Mouse (Mus musculus) intestine, embryonic 14.5 days (tissue): ENCODE results near the gene Ranbp6. TPM values are rescaled to one million over a fixed set of nuclear protein-coding genes. Genes with fewer than 3 reads are reported as not detected.
A peak's percentile ranks its signal among the peaks of the same experiment; 100 is the strongest.

ENCODE experiments used
- ATAC-seq: fragments of 200-750 bp; cut with Nextera tagmentation; replicated peaks from 2 replicates; pipeline ENCODE4 v1.8.0; 2017; ENCODE audit warnings: low read depth, moderate number of reproducible peaks, moderate TSS enrichment, moderate library complexity; ENCODE audit not compliant: low FRiP score, low TSS enrichment
- DNase-seq: peaks from one replicate; pipeline ENCODE4 v3.0.0-alpha.2; 2018; ENCODE audit warnings: low spot score
- H3K27ac ChIP-seq: fragments of 300-500 bp; sonication (generic); 2 replicates; pipeline ENCODE4 v1.5.1; 2014; ENCODE audit warnings: low read depth, mild to moderate bottlenecking, control low read depth
- H3K27me3 ChIP-seq: fragments of 300-500 bp; sonication (generic); replicated peaks from 2 replicates; pipeline ENCODE4 v1.6.1; 2014; ENCODE audit warnings: low read length, control low read depth; ENCODE audit not compliant: control insufficient read depth, insufficient read depth
- H3K36me3 ChIP-seq: fragments of 300-500 bp; sonication (generic); 2 replicates; pipeline ENCODE4 v1.6.1; 2014; ENCODE audit warnings: low read length, control low read depth; ENCODE audit not compliant: control insufficient read depth, insufficient read depth
- H3K4me1 ChIP-seq: fragments of 300-500 bp; sonication (generic); replicated peaks from 2 replicates; pipeline ENCODE4 v1.6.1; 2014; ENCODE audit warnings: low read length, control low read depth, mixed read lengths; ENCODE audit not compliant: control insufficient read depth, insufficient read depth
- H3K4me2 ChIP-seq: fragments of 300-500 bp; sonication (generic); 2 replicates; pipeline ENCODE4 v1.6.1; 2014; ENCODE audit warnings: low read length
- H3K4me3 ChIP-seq: fragments of 300-500 bp; sonication (generic); 2 replicates; pipeline ENCODE4 v1.5.1; 2014; ENCODE audit warnings: low read depth, low read length, control low read depth, mixed read lengths
- H3K9ac ChIP-seq: fragments of 300-500 bp; sonication (generic); 2 replicates; pipeline ENCODE4 v1.6.1; 2014; ENCODE audit warnings: mild to moderate bottlenecking, low read length
- H3K9me3 ChIP-seq: fragments of 300-500 bp; sonication (generic); 2 replicates; pipeline ENCODE4 v1.6.1; 2016; ENCODE audit warnings: low read length, control low read depth; ENCODE audit not compliant: control insufficient read depth
- WGBS: fragments of 180-500 bp; shearing (Covaris S2); extraction: QIAGEN DNeasy Blood & Tissue Kit; methylation state at CpG from one replicate; pipeline ENCODE4 v1.1.7; 2014; 5-methylcytosine and 5-hydroxymethylcytosine counted together
- polyA plus RNA-seq: library from polyadenylated mRNA; unstranded; fragments of >200 nt; fragmentation: Nextera tagmentation; extraction: Ambion mirVana; gene quantifications from 2 replicates; pipeline ENCODE4 v1.2.1, GENCODE M21; 2014

Ranbp6 gene
- polyA plus RNA-seq: 17.3 and 18.1 TPM in 2 replicates

DNA sequence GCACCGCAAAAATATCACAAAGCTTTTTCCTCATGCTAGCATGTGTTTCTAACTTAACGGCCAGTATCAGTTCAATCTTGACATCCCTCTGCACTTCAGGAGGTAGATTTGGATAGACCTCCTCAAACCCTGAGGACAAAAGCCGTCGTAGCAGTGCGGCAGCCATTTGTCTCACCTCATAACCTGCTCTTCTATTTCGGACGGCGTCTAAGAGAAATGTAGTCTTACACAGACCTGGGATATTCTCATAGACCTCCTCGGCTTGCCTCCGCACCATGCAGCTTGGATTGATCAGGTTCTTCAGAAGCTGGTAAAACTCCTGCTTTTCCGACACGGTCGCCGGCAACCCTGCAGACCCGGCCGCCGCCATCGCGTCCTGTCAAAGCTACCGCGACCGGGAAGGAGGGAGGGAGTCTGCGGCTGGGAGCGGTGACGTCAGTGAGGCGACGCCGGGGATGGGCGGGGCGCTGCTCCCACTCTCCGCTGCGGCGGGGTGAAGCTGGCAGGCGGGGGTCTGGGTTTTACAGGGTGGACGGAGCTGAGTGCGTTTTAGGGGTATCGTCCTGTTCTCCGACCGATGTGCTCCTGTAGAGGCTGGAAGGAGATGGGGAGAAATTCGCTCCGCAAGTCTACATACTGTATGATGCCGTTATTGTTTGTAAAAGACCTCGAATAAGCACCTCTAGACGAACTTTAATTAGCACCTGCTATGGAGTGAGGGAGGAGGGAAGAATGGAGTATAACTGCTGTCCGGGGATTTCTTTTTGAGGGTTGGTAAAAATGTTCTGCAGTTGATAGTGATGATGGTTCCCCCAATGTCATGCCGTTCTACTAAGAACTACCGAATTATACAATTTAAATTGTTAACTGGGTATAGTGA lies at the start of gene Ranbp6:
TSS of gene Ranbp6 (minus strand) at position 394 of the 880 bp plus-strand sequence.
- Histone ChIP-seq H3K4me1 (peaks cover 10% of the 10 kb centered on the region), H3K9me3 (no peaks in the 10 kb centered on the region), H3K4me2 (peak within 1 kb of the TSS; percentile 79), H3K36me3 (peaks cover 25% of the 10 kb centered on the region), H3K9ac (peak within 1 kb of the TSS; percentile 80), H3K27me3 (0 out of 2 replicates have a peak, but pooled peaks cover 4% of the 10 kb centered on the region), H3K27ac (peak within 1 kb of the TSS; percentile 43; the same call in 1 of the 2 replicates), H3K4me3 (peak within 1 kb of the TSS; percentile 97)
- peak; percentile 94 for DNase-seq
- peak; percentile 91 for ATAC-seq
- under 1% methylated on average over 47 of the region's 47 CpGs for WGBS

GRCm38 (mm10) chr19:29860816-29861215 lies 48.0 kb upstream of the Ranbp6 start:
- H3K27me3 ChIP-seq: no peaks in the 10 kb centered on the region
- no peak overlapping the region for H3K27ac ChIP-seq
- no peak overlapping the region for H3K9ac ChIP-seq
- no peak overlapping the region for H3K4me3 ChIP-seq
- no peaks in the 10 kb centered on the region for H3K36me3 ChIP-seq
- WGBS: 92% methylated on average over 4 of the region's 4 CpGs
- no peak for ATAC-seq
- no peaks in the 10 kb centered on the region for H3K9me3 ChIP-seq
- no peak for DNase-seq
- H3K4me1 ChIP-seq: no peaks in the 10 kb centered on the region
- H3K4me2 ChIP-seq: no peak overlapping the region

DNA sequence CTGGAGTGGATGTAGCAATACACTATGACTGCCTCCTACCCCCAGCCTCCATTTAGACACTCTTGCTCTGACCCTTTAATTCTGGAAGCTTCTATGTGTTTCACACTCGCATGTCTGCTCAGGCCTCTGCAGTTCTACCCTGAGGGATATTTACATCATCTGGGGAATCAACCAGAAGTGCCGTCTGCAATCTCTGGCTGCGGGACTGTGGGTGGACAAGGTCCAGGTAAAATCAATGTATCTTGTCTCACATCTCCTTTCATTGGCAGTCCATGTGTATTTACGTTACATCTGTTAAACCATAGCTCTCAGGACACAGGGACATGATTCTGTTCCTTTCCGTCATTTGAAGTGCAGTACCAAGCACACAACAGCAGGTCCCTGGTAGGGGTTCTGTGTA lies 44.5 kb upstream of the Ranbp6 start:
- H3K9ac ChIP-seq: no peak overlapping the region
- H3K36me3 ChIP-seq: no peaks in the 10 kb centered on the region
- H3K27ac ChIP-seq: no peak overlapping the region
- no peaks in the 10 kb centered on the region for H3K9me3 ChIP-seq
- H3K4me1 ChIP-seq: no peaks in the 10 kb centered on the region
- 77% methylated on average over 5 of the region's 5 CpGs for WGBS
- DNase-seq (no peak), ATAC-seq (no peak)
- no peak overlapping the region for H3K4me3 ChIP-seq
- no peak overlapping the region for H3K4me2 ChIP-seq
- H3K27me3 ChIP-seq: no peaks in the 10 kb centered on the region

DNA sequence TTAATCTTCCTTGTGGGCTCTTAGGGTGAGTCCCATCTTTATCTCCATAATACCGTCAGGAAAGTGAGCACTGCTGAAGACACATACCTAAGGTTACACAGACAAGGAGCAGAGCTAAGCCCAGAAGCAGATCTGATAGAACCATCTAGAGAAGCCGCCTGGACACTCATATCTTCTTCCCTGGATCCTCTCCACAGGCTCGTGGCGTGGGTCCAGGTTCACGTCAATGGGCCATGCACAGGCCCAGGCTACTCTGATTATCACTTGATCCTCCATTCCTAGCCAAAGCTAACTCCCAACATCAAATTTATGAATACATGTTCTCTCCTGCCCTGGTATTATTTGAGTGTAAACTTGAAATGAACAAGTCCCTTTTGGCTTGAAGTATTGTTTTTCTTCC lies 40.9 kb upstream of the Ranbp6 start:
- no peaks in the 10 kb centered on the region for H3K9me3 ChIP-seq
- H3K27me3 ChIP-seq: no peaks in the 10 kb centered on the region
- no peak for ATAC-seq
- no peak overlapping the region for H3K9ac ChIP-seq
- 86% methylated on average over 5 of the region's 5 CpGs for WGBS
- no peaks in the 10 kb centered on the region for H3K4me1 ChIP-seq
- no peak overlapping the region for H3K4me3 ChIP-seq
- H3K36me3 ChIP-seq: no peaks in the 10 kb centered on the region
- DNase-seq: no peak
- H3K4me2 ChIP-seq: no peak overlapping the region
- H3K27ac ChIP-seq: no peak overlapping the region

DNA sequence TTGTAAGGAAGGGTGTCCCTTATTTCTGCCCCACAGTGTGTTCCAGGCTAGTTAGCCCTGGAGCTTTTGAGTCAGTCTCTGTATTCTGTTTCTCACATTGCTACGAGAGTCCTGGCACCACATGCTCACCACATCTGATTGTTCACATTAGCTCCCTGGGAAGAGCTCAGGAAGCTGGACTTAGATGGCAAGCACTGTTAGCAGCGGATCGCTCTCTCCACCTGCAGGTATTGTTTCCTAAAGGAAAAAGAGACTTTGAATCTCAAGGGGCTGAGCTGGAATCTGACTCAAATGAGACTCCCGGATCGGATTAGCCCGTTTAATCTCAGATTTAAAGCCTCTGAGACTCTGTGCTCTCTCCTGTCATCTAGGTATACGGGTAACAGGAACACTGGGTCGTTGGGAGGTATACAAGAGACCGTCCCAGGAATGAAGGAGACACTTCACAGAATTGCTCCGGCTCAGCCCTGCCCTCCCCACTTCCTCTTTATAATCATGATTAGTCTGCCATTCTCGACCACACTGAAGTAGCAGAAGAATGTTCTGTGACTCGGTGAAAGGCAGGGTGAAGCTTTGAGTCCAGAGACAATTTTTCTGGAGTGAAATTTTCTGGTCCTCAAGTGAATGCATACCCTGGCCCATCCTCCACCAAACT lies 38.4 kb upstream of the Ranbp6 start:
- WGBS: 49% methylated on average over 12 of the region's 12 CpGs
- H3K9ac ChIP-seq: no peak overlapping the region
- H3K9me3 ChIP-seq: no peaks in the 10 kb centered on the region
- no peaks in the 10 kb centered on the region for H3K27me3 ChIP-seq
- no peaks in the 10 kb centered on the region for H3K4me1 ChIP-seq
- H3K36me3 ChIP-seq: no peaks in the 10 kb centered on the region
- no peak overlapping the region for H3K4me3 ChIP-seq
- no peak overlapping the region for H3K27ac ChIP-seq
- H3K4me2 ChIP-seq: no peak overlapping the region
- ATAC-seq (no peak), DNase-seq (no peak)

DNA sequence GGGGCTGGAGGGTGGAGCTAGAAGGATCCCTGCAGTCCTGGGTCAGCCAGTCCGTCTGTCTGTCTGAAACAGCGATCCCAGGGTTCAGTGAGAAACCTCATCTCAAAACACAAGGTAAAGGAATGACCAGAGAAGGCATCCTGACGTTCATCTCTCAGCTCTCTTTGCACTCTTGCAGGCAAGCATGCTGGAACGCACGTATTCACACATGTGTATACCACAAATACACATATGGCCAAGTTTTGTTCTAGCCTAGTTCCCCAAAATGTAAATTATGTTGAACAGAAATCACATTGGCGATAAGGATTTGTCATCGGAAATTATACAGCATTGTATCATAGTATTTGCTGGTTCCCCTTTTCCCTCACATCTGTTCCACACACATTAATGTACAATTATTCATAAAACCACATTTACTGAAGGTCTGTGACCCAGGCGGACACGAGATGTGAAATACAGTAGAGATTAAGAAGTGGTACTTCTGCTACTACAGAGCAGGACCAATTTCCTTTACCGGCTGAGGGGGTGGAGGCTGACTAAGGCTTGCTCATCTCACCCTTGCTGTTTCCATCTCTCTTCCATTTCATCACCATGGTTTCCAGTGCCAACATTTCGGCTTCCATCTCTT lies 37.3 kb upstream of the Ranbp6 start:
- ATAC-seq (no peak), DNase-seq (no peak)
- Histone ChIP-seq H3K27ac (no peak overlapping the region), H3K36me3 (no peaks in the 10 kb centered on the region), H3K9me3 (no peaks in the 10 kb centered on the region), H3K27me3 (no peaks in the 10 kb centered on the region), H3K9ac (no peak overlapping the region), H3K4me1 (no peaks in the 10 kb centered on the region), H3K4me2 (no peak overlapping the region), H3K4me3 (no peak overlapping the region)
- 81% methylated on average over 11 of the region's 11 CpGs for WGBS

GRCm38 (mm10) chr19:29844036-29844661 lies 31.4 kb upstream of the Ranbp6 start:
- no peak overlapping the region for H3K9ac ChIP-seq
- no peak overlapping the region for H3K4me2 ChIP-seq
- H3K9me3 ChIP-seq: no peaks in the 10 kb centered on the region
- H3K36me3 ChIP-seq: no peaks in the 10 kb centered on the region
- no peak overlapping the region for H3K4me3 ChIP-seq
- ATAC-seq: no peak
- WGBS: 71% methylated on average over 12 of the region's 12 CpGs
- DNase-seq: no peak
- H3K27ac ChIP-seq: no peak overlapping the region
- no peaks in the 10 kb centered on the region for H3K27me3 ChIP-seq
- 0 out of 2 replicates have a peak, but pooled peaks cover 3% of the 10 kb centered on the region for H3K4me1 ChIP-seq

DNA sequence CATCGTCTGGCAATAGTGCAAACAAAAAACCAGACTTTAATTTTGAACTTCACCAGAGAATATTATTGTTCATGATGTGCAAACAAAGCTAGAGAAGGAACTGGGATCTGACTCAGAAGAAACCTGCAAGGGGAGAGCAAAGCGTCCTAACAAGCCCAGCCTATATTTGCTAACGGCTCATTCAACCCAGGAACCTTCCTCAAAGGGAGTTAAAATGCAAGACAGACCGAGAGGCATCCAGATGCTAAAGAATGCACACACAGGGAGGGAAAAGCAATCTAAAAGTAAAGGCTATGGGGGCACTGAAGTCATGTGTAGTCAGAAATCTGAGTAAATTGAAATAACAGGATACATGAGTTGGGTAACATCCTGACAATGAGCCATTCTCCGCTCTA lies 30.9 kb upstream of the Ranbp6 start:
- ATAC-seq (no peak), DNase-seq (no peak)

More for the DNA sequence above, 30.9 kb upstream of the Ranbp6 start:
- no peak overlapping the region for H3K27ac ChIP-seq
- H3K27me3 ChIP-seq: no peaks in the 10 kb centered on the region
- no peaks in the 10 kb centered on the region for H3K36me3 ChIP-seq
- 34% methylated on average over 5 of the region's 5 CpGs for WGBS
- H3K4me3 ChIP-seq: no peak overlapping the region
- H3K9me3 ChIP-seq: no peaks in the 10 kb centered on the region
- no peak overlapping the region for H3K4me2 ChIP-seq
- no peak overlapping the region for H3K9ac ChIP-seq
- H3K4me1 ChIP-seq: 0 out of 2 replicates have a peak, but pooled peaks cover 3% of the 10 kb centered on the region
